Mouse (Mus musculus): ENCODE measurements around the gene Timm10. TPM values are rescaled to one million over a fixed set of nuclear protein-coding genes. Genes with fewer than 3 reads are reported as not detected.

Gene Timm10
- polyA plus RNA-seq, 1 experiment, result 13.4 TPM

DNA sequence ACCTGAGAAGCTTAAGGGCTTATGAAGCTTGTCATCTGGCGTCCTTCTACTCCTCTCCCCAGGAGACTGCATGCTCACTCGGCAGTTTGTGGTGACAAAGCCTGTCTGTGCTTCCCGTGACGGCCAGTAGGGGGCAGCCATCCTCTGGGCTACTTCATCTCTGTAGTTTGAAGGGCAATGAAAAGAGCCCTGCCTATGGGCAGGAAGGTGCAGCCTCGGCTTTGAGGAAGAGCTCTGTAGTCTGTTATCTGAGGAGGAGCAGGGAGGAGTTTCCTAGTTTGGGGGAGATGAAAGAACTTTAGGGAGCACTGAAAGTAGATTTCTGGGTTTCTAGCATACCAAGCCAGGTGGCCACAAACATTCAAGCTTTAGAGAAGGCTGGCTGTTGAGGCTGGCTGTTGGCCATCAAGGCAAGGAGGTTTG is 41.7 kb downstream of the Timm10 start:
- TF ChIP-seq GATA1 (IDR thresholded peaks at IDR 0.05; ENCODE audit: low read length), result no peak

DNA sequence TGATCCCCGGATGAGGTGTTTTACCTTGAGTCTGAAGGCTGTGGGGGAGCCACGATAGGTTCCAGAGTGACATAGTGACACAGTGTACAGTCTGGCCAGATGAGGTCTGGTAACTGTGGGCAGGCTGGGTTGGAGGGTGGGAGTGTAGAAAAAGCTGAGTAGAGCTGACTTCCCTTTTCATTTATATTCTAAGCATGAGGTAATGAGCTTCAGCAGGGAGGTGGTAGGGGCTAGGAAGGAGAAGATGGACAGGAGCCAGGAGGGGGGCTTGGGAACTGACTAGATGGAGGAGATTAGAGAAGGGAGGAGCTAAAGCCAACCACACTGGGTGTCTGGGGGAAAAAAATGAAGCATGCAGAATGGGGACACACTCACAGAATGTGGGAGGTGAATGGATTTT is 42.2 kb downstream of the Timm10 start:
- no peak for TF ChIP-seq GATA1 (IDR thresholded peaks at IDR 0.05; ENCODE audit: low read length)

GRCm38 (mm10) chr2:84870623-84871160 is 43.9 kb downstream of the Timm10 start:
- no peak for TF ChIP-seq GATA1 (IDR thresholded peaks at IDR 0.05; ENCODE audit: low read length)

DNA sequence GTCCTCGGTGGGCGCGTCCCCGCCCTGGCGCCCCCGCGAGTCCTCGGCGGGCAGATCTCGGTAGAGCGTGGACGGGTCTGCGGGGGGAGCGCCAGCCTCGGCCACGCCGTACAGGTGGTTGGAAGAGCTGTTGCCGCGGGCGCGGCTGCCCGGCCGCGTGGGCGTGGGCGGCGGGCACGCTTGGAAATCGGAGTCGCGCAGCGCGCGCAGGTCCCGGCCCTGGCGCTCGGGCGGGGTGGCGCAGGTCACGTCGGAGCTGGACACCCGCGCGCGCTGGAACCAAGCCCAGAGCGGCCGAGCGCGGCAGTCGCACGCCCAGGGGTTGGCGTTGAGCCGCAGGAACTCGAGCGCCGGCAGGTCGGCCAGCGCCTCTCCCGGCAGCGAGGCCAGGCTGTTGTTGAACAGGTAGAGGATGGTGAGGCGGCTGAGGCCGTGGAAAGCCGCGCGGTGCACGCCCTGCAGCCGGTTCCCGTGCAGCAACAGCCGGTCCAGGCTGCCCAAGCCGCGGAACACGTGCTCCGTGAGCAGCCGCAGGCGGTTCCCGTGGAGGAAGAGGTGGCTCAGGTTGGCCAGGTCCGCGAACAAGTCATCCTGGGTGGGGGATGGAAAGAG is 45.4 kb downstream of the Timm10 start:
- no peak for TF ChIP-seq GATA1 (IDR thresholded peaks at IDR 0.05; ENCODE audit: low read length)

GRCm38 (mm10) chr2:84875842-84876241 is 49.0 kb downstream of the Timm10 start:
- TF ChIP-seq GATA1 (IDR thresholded peaks at IDR 0.05; ENCODE audit: low read length), result no peak

Other genes starting within 250 kb of the Timm10 start
- gene Ctnnd1, start 176.2 kb upstream of the Timm10 start, polyA plus RNA-seq (2012), result 10.8 and 13.2 TPM in 2 replicates
- gene Btbd18, start 167.9 kb upstream of the Timm10 start, polyA plus RNA-seq (2012), result not detected in 2 replicates
- gene Selenoh, start 156.2 kb upstream of the Timm10 start, polyA plus RNA-seq (2012), result 410 and 495 TPM in 2 replicates
- not detected in 2 replicates for gene Gm28635, start 149.0 kb upstream of the Timm10 start, polyA plus RNA-seq (2012)
- 26.7 and 30.6 TPM in 2 replicates for gene Med19, start 148.6 kb upstream of the Timm10 start, polyA plus RNA-seq (2012)
- gene Tmx2, start 147.9 kb upstream of the Timm10 start, polyA plus RNA-seq (2012), result 3.4 and 5.5 TPM in 2 replicates
- gene Zdhhc5, start 111.8 kb upstream of the Timm10 start, polyA plus RNA-seq (2012), result 28.6 and 31.5 TPM in 2 replicates
- 0.71 and 0.84 TPM in 2 replicates for gene Clp1, start 99.6 kb upstream of the Timm10 start, polyA plus RNA-seq (2012)
- 1.4 TPM in 2 replicates for gene Ypel4, start 92.9 kb upstream of the Timm10 start, polyA plus RNA-seq (2012)
- gene Gm19426, start 83.3 kb upstream of the Timm10 start, polyA plus RNA-seq (2012), result 0.11 TPM in 1 of 2 replicates, not detected in the other
- gene Serping1, start 51.6 kb upstream of the Timm10 start, polyA plus RNA-seq (2012), result not detected in 2 replicates
- gene Ube2l6, start 28.2 kb upstream of the Timm10 start, polyA plus RNA-seq (2012), result 1.5 and 5.3 TPM in 2 replicates
- not detected in 2 replicates for gene Smtnl1, start 4.3 kb upstream of the Timm10 start, polyA plus RNA-seq (2012)
- not detected in 2 replicates for gene Slc43a1, start 11.9 kb downstream of the Timm10 start, polyA plus RNA-seq (2012)
- not detected in 2 replicates for gene Rtn4rl2, start 59.7 kb downstream of the Timm10 start, polyA plus RNA-seq (2012)
- gene Slc43a3, start 109.6 kb downstream of the Timm10 start, polyA plus RNA-seq (2012), result 16.5 and 23.1 TPM in 2 replicates
- gene Prg2, start 153.5 kb downstream of the Timm10 start, polyA plus RNA-seq (2012), result not detected in 2 replicates
- gene Prg3, start 161.2 kb downstream of the Timm10 start, polyA plus RNA-seq (2012), result not detected in 2 replicates
- gene Ssrp1, start 210.2 kb downstream of the Timm10 start, polyA plus RNA-seq (2012), result 58.3 and 107 TPM in 2 replicates
- gene P2rx3, start 210.5 kb downstream of the Timm10 start, polyA plus RNA-seq (2012), result 0.04 TPM in 1 of 2 replicates, not detected in the other
- gene Tnks1bp1, start 221.0 kb downstream of the Timm10 start, polyA plus RNA-seq (2012), result 2.5 and 3.7 TPM in 2 replicates

Data from G1E-ER4 (cell line).